Mouse (Mus musculus) heart, embryonic 14.5 days (tissue): ENCODE results near the gene Olfr676. TPM values are rescaled to one million over a fixed set of nuclear protein-coding genes. Genes with fewer than 3 reads are reported as not detected.
"Not testable (repeated sequence)": the region's sequence is repeated elsewhere in the genome, so short reads cannot be mapped to it uniquely, and the experiment has no call there.

ENCODE experiments used
- ATAC-seq: fragments of 200-750 bp; cut with Nextera tagmentation; 2 replicates; pipeline ENCODE4 v1.8.0; 2017; ENCODE audit warnings: low read depth, moderate TSS enrichment; ENCODE audit not compliant: insufficient number of reproducible peaks, insufficient read depth, low FRiP score
- H3K27ac ChIP-seq, 2 experiments: fragments of 200-500 bp in 1 of 2; fragments of 300-500 bp in 1 of 2; sonication (generic) in 1 of 2; replicated peaks in 1 of 2; 2 replicates each; pipeline ENCODE4 v1.5.1; 2012 to 2014; ENCODE audit warnings: low read depth in 2 of 2, low read length in 2 of 2, control low read depth in 1 of 2, mild to moderate bottlenecking in 1 of 2, mixed read lengths in 1 of 2; ENCODE audit not compliant: control insufficient read depth in 1 of 2, insufficient read depth in 1 of 2
- H3K27me3 ChIP-seq: fragments of 300-500 bp; sonication (generic); 2 replicates; pipeline ENCODE4 v1.6.1; 2014; ENCODE audit warnings: mild to moderate bottlenecking, low read length, control low read depth; ENCODE audit not compliant: control insufficient read depth, insufficient read depth
- H3K36me3 ChIP-seq: fragments of 300-500 bp; sonication (generic); 2 replicates; pipeline ENCODE4 v1.6.1; 2014; ENCODE audit warnings: mild to moderate bottlenecking, control low read depth, low read length, mixed read lengths; ENCODE audit not compliant: control insufficient read depth, insufficient read depth
- H3K4me1 ChIP-seq, 2 experiments: fragments of 200-500 bp in 1 of 2; fragments of 300-500 bp in 1 of 2; sonication (generic) in 1 of 2; 2 replicates each; pipeline ENCODE4 v1.6.1; 2012 to 2014; ENCODE audit warnings: low read length in 2 of 2, control low read depth in 1 of 2, mixed read lengths in 1 of 2; ENCODE audit not compliant: control insufficient read depth in 2 of 2, insufficient read depth in 2 of 2
- H3K4me2 ChIP-seq: fragments of 300-500 bp; sonication (generic); 2 replicates; pipeline ENCODE4 v1.6.1; 2014; ENCODE audit warnings: mild to moderate bottlenecking, low read length
- H3K4me3 ChIP-seq, 2 experiments: fragments of 200-500 bp in 1 of 2; fragments of 300-500 bp in 1 of 2; sonication (generic) in 1 of 2; 2 replicates each; pipeline ENCODE4 v1.5.1; 2012 to 2014; ENCODE audit warnings: low read length in 2 of 2, mild to moderate bottlenecking in 2 of 2, control low read depth in 1 of 2, low read depth in 1 of 2, moderate library complexity in 1 of 2; ENCODE audit not compliant: control insufficient read depth in 1 of 2, insufficient read depth in 1 of 2
- H3K9ac ChIP-seq: fragments of 300-500 bp; sonication (generic); 2 replicates; pipeline ENCODE4 v1.6.1; 2014; ENCODE audit warnings: mild to moderate bottlenecking, low read length
- H3K9me3 ChIP-seq: fragments of 300-500 bp; sonication (generic); 2 replicates; pipeline ENCODE4 v1.6.1; 2016; ENCODE audit warnings: low read length, control low read depth; ENCODE audit not compliant: control insufficient read depth
- WGBS: fragments of 180-500 bp; shearing (Covaris S2); extraction: QIAGEN DNeasy Blood & Tissue Kit; methylation state at CpG from one replicate; pipeline ENCODE4 v1.1.7; 2014; 5-methylcytosine and 5-hydroxymethylcytosine counted together
- polyA plus RNA-seq: library from polyadenylated mRNA; unstranded; fragments of >200 nt; fragmentation: Nextera tagmentation; extraction: Ambion mirVana; gene quantifications from 2 replicates; pipeline ENCODE4 v1.2.1, GENCODE M21; 2014

Olfr676 gene
- polyA plus RNA-seq, result not detected in 2 replicates

- ATAC-seq, result no peak
- Histone ChIP-seq H3K9ac (no peak within 1 kb of the TSS), H3K4me1 (no peaks in the 10 kb centered on the region), H3K27ac (no peak within 1 kb of the TSS), H3K4me3 (no peak within 1 kb of the TSS), H3K36me3 (no peaks in the 10 kb centered on the region), H3K4me2 (no peak within 1 kb of the TSS), H3K27me3 (no peaks in the 10 kb centered on the region), H3K9me3 (no peaks in the 10 kb centered on the region)
These were observed at the start of gene Olfr676 for GRCm38 (mm10) chr7:105032398-105032797. Gene Olfr676 (plus strand): TSS chr7:105032698.

- Histone ChIP-seq H3K4me2 (no peak within 1 kb of the TSS), H3K4me3 (no peak within 1 kb of the TSS), H3K36me3 (no peaks in the 10 kb centered on the region), H3K9me3 (no peaks in the 10 kb centered on the region), H3K9ac (no peak within 1 kb of the TSS), H3K27ac (no peak within 1 kb of the TSS), H3K27me3 (no peaks in the 10 kb centered on the region), H3K4me1 (no peaks in the 10 kb centered on the region)
- no peak for ATAC-seq
These were observed 30.6 kb upstream of the Olfr676 start, which contains the start of gene Olfr672 for GRCm38 (mm10) chr7:105001929-105002328. Gene Olfr672 (minus strand): TSS chr7:105002029.

- Histone ChIP-seq H3K9ac (no peak overlapping the region), H3K4me2 (no peak overlapping the region), H3K27ac (no peak overlapping the region), H3K4me1 (no peaks in the 10 kb centered on the region), H3K4me3 (no peak overlapping the region), H3K9me3 (no peaks in the 10 kb centered on the region), H3K27me3 (no peaks in the 10 kb centered on the region), H3K36me3 (no peaks in the 10 kb centered on the region)
- ATAC-seq, result no peak
- 78% methylated on average over 1 of the region's 1 CpGs for WGBS
These were observed 10.0 kb upstream of the Olfr676 start for GRCm38 (mm10) chr7:105022530-105022929.

GRCm38 (mm10) chr7:105028360-105028759, 4.1 kb upstream of the Olfr676 start, which contains the start of gene Olfr675:
Gene Olfr675 (minus strand): TSS chr7:105028460.
- 63% methylated on average over 1 of the region's 1 CpGs for WGBS
- ATAC-seq, result no peak
- H3K27ac ChIP-seq, result no peak within 1 kb of the TSS

GRCm38 (mm10) chr7:105033836-105034235, 1.3 kb downstream of the Olfr676 start:
- not testable (repeated sequence) for H3K27ac ChIP-seq, H3K36me3 ChIP-seq, H3K27me3 ChIP-seq, ATAC-seq, H3K4me2 ChIP-seq, H3K9ac ChIP-seq, H3K4me1 ChIP-seq, H3K4me3 ChIP-seq, H3K9me3 ChIP-seq
- 54% methylated on average over 5 of the region's 5 CpGs for WGBS

More at GRCm38 (mm10) chr7:105028360-105028759, 4.1 kb upstream of the Olfr676 start, which contains the start of gene Olfr675:
- H3K9me3 ChIP-seq, result no peaks in the 10 kb centered on the region
- no peak within 1 kb of the TSS for H3K4me3 ChIP-seq
- no peak within 1 kb of the TSS for H3K4me2 ChIP-seq
- no peaks in the 10 kb centered on the region for H3K36me3 ChIP-seq
- no peak within 1 kb of the TSS for H3K9ac ChIP-seq
- no peaks in the 10 kb centered on the region for H3K27me3 ChIP-seq
- H3K4me1 ChIP-seq, result no peaks in the 10 kb centered on the region

- Histone ChIP-seq H3K4me3 (no peak overlapping the region), H3K27me3 (no peaks in the 10 kb centered on the region), H3K9ac (no peak overlapping the region), H3K4me2 (no peak overlapping the region), H3K27ac (no peak overlapping the region), H3K9me3 (0 out of 2 replicates have a peak, but pooled peaks cover 6% of the 10 kb centered on the region), H3K36me3 (no peaks in the 10 kb centered on the region), H3K4me1 (no peaks in the 10 kb centered on the region)
- no peak for ATAC-seq
These were observed 26.5 kb downstream of the Olfr676 start for GRCm38 (mm10) chr7:105058951-105059350.

- ATAC-seq, result no peak
- no peak within 1 kb of the TSS for H3K9ac ChIP-seq
- H3K4me1 ChIP-seq, result no peaks in the 10 kb centered on the region
- H3K9me3 ChIP-seq, result 0 out of 2 replicates have a peak, but pooled peaks cover 6% of the 10 kb centered on the region
- no peaks in the 10 kb centered on the region for H3K36me3 ChIP-seq
- H3K4me3 ChIP-seq, result no peak within 1 kb of the TSS
- WGBS, result 79% methylated on average over 1 of the region's 1 CpGs
- H3K4me2 ChIP-seq, result no peak within 1 kb of the TSS
- H3K27me3 ChIP-seq, result no peaks in the 10 kb centered on the region
- no peak within 1 kb of the TSS for H3K27ac ChIP-seq
These were observed 31.7 kb downstream of the Olfr676 start, which contains the start of gene Olfr678 for GRCm38 (mm10) chr7:105064175-105064574. Gene Olfr678 (plus strand): TSS chr7:105064475.

GRCm38 (mm10) chr7:105080905-105081304, 48.4 kb downstream of the Olfr676 start, which contains the start of gene Olfr679:
Gene Olfr679 (plus strand): TSS chr7:105081205.
- Histone ChIP-seq H3K9me3 (no peaks in the 10 kb centered on the region), H3K27me3 (no peaks in the 10 kb centered on the region), H3K4me2 (no peak within 1 kb of the TSS), H3K4me3 (no peak within 1 kb of the TSS), H3K9ac (no peak within 1 kb of the TSS), H3K36me3 (no peaks in the 10 kb centered on the region), H3K27ac (no peak within 1 kb of the TSS), H3K4me1 (no peaks in the 10 kb centered on the region)
- ATAC-seq, result no peak
- WGBS, result 50% methylated on average over 1 of the region's 1 CpGs
